Mouse (Mus musculus) bone marrow macrophage, adult 2 months (primary cell): Measurements from ENCODE around the gene Gm8797. TPM values are rescaled to one million over a fixed set of nuclear protein-coding genes. Genes with fewer than 3 reads are reported as not detected.
"Not testable (repeated sequence)": the region's sequence is repeated elsewhere in the genome, so short reads cannot be mapped to it uniquely, and the experiment has no call there.

Source experiments
- H3K27ac ChIP-seq: 2 replicates; pipeline ENCODE4 v1.5.1; 2012; ENCODE audit warnings: low read depth, low read length; ENCODE audit not compliant: insufficient read depth
- H3K4me1 ChIP-seq: 2 replicates; pipeline ENCODE4 v1.6.1; 2012; ENCODE audit warnings: low read length; ENCODE audit not compliant: control insufficient read depth, insufficient read depth
- H3K4me3 ChIP-seq: 2 replicates; pipeline ENCODE4 v1.5.1; 2012; ENCODE audit warnings: mild to moderate bottlenecking, low read length, moderate library complexity; ENCODE audit not compliant: insufficient read depth
- CTCF ChIP-seq: IDR thresholded peaks from 2 replicates; pipeline ENCODE4 v1.5.1; 2012; ENCODE audit warnings: low read depth, mild to moderate bottlenecking, low read length, moderate library complexity
- POLR2A ChIP-seq: IDR thresholded peaks from 2 replicates; pipeline ENCODE4 v1.6.1; 2012; ENCODE audit warnings: mild to moderate bottlenecking, low read depth, low read length, borderline replicate concordance
- polyA plus RNA-seq: library from polyadenylated mRNA; stranded (reverse); fragments of >200 nt; gene quantifications from 2 replicates; pipeline ENCODE4 v1.2.4, GENCODE M21; 2012; ENCODE audit not compliant: missing spikeins, insufficient read depth, insufficient read length

Gene Gm8797
- 412 and 618 TPM in 2 replicates for polyA plus RNA-seq

- H3K27ac ChIP-seq, H3K4me1 ChIP-seq, H3K4me3 ChIP-seq: not testable (repeated sequence)
These were observed at the start of gene Gm8797 for GRCm38 (mm10) chr3:5750506-5750905. Gm8797 (plus strand) TSS chr3:5750806.

- H3K27ac ChIP-seq, result no peak overlapping the region
- H3K4me3 ChIP-seq, result no peak overlapping the region
- TF ChIP-seq POLR2A (no peak), CTCF (no peak)
- H3K4me1 ChIP-seq, result no peaks in the 10 kb centered on the region
These were observed 36.1 kb upstream of the Gm8797 start for GRCm38 (mm10) chr3:5714481-5714880.

- TF ChIP-seq POLR2A (no peak), CTCF (no peak)
- H3K4me3 ChIP-seq, result no peak overlapping the region
- no peaks in the 10 kb centered on the region for H3K4me1 ChIP-seq
- no peak overlapping the region for H3K27ac ChIP-seq
These were observed 17.7 kb upstream of the Gm8797 start for GRCm38 (mm10) chr3:5732931-5733330.

- Histone ChIP-seq H3K27ac (no peak overlapping the region), H3K4me1 (no peaks in the 10 kb centered on the region), H3K4me3 (no peak overlapping the region)
- no peak for TF ChIP-seq POLR2A
- TF ChIP-seq CTCF, result no peak
These were observed 4.3 kb downstream of the Gm8797 start for GRCm38 (mm10) chr3:5754763-5755478.

DNA sequence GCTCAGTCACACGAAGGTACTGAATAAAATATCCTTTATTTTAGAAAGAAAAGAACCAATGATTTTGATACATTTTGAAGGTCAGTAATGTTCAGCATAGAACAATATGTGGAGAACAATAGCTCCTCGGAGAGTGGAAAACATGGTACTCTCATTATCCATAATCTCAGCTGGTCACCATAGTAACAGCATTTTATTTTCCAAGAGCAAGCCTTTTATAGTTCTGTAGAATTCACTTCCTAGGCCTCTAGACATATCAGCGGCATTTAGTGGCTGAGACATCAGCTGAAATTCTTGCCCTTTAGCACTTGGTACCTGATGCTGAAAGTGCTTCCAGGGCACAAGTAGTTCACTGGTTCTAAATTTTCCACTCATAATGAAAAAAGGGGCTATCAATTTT lies 15.7 kb downstream of the Gm8797 start:
- Histone ChIP-seq H3K27ac (no peak overlapping the region), H3K4me3 (no peak overlapping the region), H3K4me1 (no peaks in the 10 kb centered on the region)
- TF ChIP-seq POLR2A, result no peak
- TF ChIP-seq CTCF, result no peak

DNA sequence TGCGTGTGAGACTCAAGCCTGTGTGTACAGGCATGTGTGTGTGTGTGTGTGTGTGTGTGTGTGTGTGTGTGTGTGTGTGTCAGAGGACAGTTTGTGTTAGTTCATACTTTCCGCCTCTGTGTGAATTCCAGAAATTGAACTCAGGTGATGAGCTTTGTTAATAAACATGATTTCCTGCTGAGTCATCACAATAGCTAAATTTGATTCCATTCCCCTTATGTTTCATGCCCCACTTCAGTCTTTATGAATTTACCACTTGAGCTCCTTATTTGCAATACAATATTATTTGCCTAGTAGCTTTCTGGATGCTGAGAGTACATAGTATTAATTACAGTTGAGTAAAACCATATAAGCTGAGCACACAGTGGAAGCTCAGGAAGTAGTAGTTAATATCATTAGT lies 26.3 kb downstream of the Gm8797 start:
- Histone ChIP-seq H3K4me1 (no peaks in the 10 kb centered on the region), H3K4me3 (no peak overlapping the region), H3K27ac (no peak overlapping the region)
- TF ChIP-seq POLR2A (no peak), CTCF (no peak)
